Mouse (Mus musculus): Measurements from ENCODE around the gene Fxn.

- TF ChIP-seq CTCF (IDR thresholded peaks at IDR 0.05; ENCODE audit: low read depth, low read length) (no peak), TAL1 (conservative IDR thresholded peaks at IDR 0.05; ENCODE audit: low read depth, low read length) (no peak), GATA2 (IDR thresholded peaks at IDR 0.05; ENCODE audit: borderline replicate concordance, low read depth, low read length) (no peak)
Measured at GRCm38 (mm10) chr19:24323841-24324613, 43.6 kb upstream of the Fxn start.

All from G1E (cell line).